Mouse (Mus musculus) B cell, adult 2 months (primary cell): Measurements from ENCODE around the gene Slfn14.
"Not testable (repeated sequence)": the region's sequence is repeated elsewhere in the genome, so short reads cannot be mapped to it uniquely, and the experiment has no call there.

Experiments used
- DNase-seq, 2 experiments: peaks; one replicate each; pipeline ENCODE4 v3.0.0; 2022

Gene Slfn14

GRCm38 (mm10) chr11:83279691-83280090, 6.8 kb downstream of the Slfn14 start:
- DNase-seq = no peak

- no peak for DNase-seq
Observed at GRCm38 (mm10) chr11:83279024-83279423, 7.5 kb downstream of the Slfn14 start.

DNA sequence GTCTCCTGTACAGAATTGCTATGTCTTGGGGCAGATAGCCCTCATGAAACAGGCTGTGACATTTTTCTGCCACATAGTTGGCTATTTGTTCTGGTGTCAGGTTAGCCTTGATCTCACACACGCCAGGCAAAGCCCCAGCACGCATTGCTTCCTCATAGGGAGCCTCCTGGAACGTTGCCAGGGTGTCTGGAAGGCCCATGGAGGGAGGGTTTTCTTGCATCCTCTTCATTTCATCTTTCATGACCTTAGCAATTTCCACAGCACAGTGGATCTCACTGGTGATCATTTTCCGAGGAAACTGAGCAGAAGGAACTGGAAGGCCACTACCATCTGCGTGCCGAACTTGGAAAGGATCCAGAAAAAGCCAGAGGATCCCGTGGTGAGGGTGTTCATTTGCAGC, 10.3 kb downstream of the Slfn14 start:
- DNase-seq = no peak

DNA sequence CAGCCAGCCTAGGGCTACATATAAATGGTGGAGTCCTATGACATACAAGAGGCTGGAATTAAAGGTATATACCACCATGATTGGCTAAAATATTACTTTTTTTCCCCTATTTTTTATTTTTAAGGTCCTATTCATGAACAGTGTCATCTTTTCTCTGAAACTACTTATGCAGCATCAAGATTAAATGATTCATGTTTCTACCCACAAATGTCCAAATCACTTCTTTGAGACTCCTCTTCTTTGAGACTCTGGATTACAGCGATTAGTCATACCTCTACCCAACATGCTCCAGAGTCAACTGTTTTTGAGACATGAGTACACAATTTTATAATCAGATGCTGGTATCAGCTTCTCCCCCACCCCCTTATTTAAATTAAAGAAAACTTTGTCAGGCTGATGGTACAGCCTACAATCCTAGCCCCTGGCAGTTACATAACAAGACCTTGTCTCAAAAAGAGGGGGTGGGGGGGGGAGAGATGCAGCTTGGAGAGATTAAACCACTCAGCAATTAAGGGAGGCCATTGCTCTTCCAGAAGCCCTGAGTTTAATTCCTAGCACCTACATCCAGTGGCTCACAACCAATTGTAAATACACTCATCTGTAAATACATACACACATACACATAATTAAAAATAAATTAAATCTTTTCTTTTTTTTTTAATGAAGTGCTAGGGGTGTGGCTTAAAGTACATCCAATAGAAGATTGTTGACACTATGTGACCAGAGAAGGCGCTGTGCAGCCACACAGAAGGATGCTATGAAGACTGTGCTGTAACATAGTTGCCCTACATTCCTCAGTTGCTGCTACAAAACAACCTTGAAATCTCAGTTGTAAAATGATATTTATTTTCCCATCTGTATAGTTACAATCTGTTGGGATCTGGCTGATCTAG, 14.3 kb downstream of the Slfn14 start:
- peak; percentile 46 to 59 for DNase-seq

GRCm38 (mm10) chr11:83271151-83271950, 15.2 kb downstream of the Slfn14 start:
- peak; percentile 90 for DNase-seq

DNA sequence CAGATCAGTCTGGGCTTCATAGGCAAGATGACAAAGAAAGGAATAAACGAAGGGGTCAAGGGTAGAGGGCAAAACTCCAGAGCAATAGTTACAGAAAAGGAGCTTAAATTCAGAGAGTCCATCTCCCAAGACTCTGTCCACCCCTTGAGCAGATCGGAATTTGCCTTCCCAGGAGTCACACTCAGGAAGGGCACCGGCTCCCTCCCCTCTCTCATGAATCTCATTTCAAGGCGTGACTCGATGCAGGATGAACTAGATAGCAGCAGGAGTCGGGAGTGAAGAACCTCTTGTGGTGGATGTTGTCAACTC, 15.7 kb downstream of the Slfn14 start:
- DNase-seq = no peak

DNA sequence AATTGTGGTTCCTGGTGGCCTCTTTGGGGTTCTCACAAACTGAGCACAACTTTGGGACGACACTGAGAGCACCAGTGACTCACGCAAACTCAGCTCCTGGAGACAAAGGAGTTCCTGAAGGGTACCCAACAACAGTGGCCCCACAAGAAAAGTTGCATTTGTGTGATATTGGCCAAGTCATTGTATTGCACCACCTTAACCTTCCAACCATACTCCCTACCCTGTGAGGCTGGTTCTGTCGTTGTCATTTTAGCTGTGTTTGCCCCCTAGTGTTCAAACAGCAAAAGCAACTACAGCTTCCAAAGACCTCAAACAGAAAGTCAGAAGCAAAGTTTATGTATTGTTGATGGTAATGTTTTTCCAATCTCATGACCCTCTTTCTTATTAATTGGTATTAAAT, 23.4 kb downstream of the Slfn14 start:
- DNase-seq = peak; percentile 10

GRCm38 (mm10) chr11:83262673-83263072, 23.9 kb downstream of the Slfn14 start:
- DNase-seq = no peak

DNA sequence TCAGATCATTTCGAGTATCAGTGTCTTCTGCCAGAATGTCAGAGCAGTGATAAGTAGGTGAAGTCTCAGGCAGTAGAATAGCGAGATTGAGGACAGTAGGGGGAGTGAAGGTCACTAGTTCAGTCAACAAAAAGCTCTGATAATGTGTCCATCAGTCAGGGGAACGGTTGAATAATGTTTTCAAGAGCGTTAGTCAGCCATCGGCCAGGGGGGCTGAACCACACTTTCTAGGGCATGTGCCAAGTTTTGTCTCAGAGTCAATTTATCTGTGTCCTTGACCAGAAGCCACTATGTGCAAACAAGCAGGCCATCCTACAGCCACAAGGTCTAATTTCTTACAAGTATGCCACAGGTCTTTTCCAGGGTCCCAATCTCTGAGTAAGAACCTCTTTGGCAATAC, 29.3 kb downstream of the Slfn14 start:
- not testable (repeated sequence) for DNase-seq

GRCm38 (mm10) chr11:83239811-83240210, 46.7 kb downstream of the Slfn14 start:
- no peak for DNase-seq

DNA sequence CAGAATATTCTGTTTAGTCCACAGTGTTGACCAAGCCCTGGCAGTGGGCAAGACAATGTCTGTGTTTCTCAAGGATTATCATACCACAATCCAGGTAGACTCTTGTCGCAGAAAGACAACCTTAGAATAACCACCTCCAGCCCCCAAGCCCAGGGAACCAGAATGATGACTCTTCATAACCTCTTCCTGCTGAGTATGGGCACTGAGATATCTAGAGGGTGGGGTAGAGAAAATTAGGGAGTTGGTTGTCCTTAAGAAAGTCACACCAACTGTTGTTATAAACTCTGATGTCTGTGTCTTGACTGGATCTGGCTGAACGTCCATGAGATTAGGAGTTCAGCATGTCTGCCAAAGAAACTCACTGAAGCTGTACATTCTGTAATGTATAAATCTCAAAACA, 48.1 kb downstream of the Slfn14 start:
- no peak for DNase-seq

GRCm38 (mm10) chr11:83237390-83237789, 49.1 kb downstream of the Slfn14 start:
- DNase-seq = not testable (repeated sequence)

DNA sequence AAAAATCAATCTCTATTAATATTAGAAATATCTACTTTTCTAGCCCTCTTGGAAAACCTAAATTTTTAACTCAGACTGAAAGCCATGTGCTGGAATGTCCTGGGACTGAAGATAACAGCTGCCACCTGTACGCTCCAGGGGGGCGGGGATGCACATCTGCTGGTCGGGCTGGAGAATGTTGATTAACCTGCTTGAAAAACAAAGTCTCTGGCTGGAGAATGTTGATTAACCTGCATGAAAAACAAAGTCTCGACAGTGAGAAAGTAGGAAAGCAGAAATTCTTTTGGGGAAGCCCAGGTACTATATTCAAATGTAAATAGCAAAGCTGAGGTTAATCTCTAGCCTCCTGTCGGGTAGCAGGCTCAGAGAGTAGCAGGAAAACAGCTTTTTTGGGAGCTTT, 52.9 kb downstream of the Slfn14 start:
- DNase-seq = not testable (repeated sequence)

- DNase-seq = peak; percentile 45 to 50
Observed at GRCm38 (mm10) chr11:83230966-83231365, 55.6 kb downstream of the Slfn14 start.

DNA sequence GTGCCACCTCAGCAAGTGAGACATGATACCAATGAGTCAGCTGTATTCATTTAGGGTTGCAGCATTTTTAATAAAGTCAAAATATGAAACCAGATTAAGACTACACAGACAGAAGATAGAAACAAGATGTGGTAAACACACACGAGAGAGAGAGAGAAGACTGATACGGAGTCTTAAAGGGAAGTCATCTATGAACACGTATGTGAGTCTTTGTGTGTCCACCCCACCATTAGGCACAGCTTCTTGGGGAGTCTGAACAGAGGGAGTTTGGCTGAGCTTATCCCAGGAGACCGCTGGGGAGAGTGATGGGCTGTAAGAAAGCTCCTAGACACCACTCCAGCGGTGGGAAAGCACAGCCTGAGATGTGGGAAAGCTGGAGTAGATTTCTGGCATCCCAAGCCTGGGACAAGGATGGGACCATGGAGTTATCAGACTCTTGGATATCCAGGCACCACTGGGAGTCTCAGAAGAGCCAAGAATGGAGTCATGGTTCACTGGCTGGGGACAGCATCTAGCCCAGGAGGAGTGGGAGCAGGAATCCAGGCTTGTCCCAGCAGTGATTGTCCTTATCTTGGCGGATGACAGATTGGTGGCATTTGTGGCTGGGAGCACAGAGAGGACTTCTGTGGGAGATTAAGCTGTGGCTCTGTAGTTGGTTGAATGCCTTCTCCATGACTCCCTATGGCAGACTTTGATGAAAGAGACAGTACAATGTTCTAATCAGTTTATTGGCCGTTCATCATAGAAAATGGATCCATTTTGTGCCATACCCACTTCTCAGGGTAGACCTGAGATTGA, 58.4 kb downstream of the Slfn14 start:
- no peak for DNase-seq

GRCm38 (mm10) chr11:83225371-83225960, 61.1 kb downstream of the Slfn14 start:
- DNase-seq = no peak
